Mouse (Mus musculus) mature B cell (primary cell): ENCODE measurements around the gene Ezh1.

Experiments used
- in situ Hi-C: fragments of 300-500 bp; cut with MboI; formaldehyde crosslinking; loops from 2 replicates; pipeline ENCODE4 v1.14.3; 2019

Ezh1 gene

DNA sequence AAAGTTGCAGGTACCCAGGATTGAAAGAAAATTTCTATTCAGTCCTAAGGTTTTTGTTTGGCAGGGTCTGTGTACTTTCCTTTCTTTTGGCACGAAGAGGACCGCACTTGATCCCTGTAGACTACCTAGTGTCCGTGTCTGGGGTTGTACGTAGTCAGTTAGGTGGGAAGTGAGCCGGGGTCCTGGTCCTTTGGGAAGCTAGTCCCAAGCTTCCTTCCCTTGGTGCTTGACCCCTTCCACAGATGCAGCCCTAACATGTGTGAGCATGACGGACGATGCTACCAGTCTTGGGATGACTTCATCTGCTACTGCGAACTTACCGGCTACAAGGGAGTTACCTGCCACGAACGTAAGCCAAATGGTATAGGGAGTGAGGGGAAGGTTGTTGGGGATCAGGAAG is 44.3 kb downstream of the Ezh1 start:
- in situ Hi-C loops = no loop called here

DNA sequence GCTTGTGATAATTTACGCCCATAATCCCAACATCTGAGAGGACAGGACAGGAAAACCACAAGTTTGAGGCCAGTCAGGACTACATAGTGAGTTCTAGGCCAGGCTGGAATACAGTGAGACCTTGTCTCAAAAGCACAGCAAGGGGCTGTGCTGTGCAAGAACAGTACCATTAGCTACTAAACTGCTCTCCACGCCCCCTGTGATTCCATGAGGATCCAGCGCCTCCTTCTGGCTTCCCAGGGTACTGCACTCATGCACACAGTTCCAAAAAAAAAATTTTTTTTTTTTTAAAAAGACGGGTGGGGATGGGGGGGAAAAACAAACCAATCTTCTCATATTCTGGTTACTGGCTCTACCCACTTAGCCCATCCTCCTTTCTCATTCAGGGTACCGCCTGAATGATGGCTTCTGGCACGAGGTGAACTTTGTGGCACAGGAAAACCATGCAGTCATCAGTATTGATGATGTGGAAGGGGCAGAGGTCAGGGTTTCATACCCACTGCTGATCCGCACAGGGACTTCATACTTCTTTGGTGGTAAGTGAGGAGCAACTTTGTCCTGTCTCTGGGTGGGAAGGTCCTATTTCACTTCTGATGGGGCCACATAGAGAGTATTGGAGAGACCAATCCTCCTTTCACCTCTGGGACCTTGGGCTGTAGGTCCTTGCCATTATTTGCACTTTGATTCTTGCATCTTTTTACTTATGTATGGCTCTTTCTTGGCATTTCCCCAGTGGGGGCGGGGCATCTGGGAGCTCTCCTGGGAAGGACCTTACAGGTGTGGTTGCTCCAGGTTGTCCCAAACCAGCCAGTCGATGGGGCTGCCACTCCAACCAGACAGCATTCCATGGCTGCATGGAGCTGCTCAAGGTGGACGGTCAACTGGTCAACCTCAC is 45.2 kb downstream of the Ezh1 start:
- in situ Hi-C loops = no loop called here

DNA sequence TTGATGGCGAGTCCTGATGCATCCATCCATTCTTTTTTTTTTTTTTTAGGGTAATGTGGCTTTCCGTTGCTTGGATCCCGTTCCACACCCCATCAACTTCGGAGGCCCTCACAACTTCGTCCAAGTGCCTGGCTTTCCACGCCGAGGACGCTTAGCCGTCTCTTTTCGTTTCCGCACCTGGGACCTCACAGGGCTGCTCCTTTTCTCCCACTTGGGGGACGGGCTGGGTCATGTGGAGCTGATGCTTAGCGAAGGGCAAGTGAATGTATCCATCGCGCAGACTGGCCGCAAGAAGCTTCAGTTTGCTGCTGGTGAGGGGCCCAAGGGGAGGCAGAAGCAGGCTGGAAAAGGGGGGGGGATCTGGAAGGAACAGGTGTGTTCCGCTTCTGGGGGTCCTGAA is 46.0 kb downstream of the Ezh1 start:
- in situ Hi-C loops = no loop called here

DNA sequence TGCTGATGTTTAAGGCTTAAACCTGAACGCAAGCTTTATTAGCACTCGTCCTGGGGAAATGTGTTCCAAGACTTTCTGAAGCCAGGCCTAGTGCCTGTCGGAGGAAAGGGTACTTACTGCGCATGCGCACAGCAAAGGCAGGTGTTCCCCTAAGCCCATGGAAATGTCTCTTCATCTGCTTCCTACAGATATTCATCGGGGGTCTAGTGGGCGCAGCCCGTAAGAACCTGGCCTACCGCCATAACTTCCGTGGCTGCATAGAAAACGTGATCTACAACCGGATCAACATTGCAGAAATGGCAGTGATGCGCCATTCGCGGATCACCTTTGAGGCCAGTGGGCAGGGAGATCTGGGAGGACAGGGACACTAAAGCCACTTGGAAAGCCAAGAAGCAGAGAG is 47.0 kb downstream of the Ezh1 start:
- in situ Hi-C loops = no loop called here

DNA sequence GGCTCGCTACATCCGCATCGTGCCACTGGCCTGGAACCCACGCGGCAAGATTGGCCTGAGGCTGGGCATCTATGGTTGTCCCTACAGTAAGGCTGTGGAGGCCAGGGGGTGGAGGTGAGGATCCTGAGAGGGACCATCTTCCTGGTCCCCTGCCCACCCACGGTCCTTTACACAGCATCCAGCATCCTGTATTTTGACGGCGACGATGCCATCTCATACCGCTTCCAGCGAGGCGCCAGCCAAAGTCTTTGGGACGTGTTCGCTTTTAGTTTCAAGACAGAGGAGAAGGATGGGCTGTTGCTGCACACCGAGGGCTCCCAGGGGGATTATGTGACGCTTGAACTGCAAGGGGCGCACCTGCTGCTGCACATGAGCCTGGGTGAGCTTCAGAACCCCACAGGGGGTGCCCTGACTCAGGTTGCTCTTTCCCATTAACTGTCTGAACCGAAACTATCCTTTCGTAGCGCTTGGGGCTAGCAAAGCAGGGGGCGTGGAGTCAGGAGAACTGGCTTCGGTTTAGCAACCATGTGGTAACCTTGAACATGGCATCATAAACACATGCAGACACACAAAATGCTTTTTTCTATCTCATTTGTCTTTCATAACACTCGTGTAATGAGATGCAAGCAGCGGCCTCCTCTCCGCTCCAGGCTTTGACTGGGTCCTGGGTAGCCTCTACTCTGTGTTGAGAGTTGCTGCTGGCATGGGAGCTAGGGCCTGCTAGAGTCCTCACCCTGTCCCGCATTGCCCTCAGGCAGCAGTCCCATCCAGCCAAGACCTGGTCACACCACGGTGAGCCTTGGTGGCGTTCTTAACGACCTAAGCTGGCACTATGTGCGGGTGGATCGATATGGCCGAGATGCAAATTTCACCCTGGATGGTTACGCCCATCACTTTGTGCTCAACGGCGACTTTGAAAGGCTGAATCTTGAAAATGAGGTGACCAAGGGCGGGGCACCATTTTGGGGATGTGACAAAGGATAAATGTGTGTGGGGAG is 47.9 kb downstream of the Ezh1 start:
- in situ Hi-C loops = no loop called here

DNA sequence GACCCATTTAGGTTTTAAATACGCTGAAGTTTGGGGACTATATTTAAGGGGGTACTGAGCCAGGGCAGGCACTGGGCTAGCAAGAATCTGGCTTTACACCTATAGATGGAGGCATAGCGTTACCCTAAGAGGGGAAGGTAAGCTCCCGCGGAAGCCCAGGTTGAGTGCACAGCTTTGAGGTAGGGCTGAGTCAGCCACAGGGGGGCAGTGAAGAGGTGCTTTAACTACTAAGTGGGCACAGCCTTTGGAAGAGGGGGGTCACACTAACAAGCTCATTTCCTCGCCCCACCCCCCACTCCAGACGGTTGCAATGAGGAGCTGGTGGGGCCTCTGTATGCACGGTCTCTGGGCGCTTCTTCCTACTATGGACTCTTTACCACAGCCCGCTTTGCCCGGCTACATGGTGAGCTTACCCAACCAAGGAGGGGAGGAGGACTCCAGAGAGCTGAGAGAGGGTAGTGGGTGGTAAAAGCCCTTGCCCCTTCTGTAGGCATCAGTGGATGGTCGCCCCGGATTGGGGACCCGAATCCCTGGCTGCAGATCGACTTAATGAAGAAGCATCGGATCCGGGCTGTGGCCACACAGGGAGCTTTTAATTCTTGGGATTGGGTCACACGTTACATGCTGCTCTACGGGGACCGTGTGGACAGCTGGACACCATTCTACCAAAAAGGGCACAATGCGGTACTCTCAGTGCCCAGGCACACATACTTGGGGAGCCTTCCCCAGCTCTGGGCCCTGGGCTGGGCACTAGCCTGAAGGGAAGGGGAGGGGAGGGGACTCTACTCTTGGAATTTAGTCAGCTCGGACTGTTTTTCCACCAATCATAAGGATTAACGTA is 49.1 kb downstream of the Ezh1 start:
- in situ Hi-C loops = no loop called here

DNA sequence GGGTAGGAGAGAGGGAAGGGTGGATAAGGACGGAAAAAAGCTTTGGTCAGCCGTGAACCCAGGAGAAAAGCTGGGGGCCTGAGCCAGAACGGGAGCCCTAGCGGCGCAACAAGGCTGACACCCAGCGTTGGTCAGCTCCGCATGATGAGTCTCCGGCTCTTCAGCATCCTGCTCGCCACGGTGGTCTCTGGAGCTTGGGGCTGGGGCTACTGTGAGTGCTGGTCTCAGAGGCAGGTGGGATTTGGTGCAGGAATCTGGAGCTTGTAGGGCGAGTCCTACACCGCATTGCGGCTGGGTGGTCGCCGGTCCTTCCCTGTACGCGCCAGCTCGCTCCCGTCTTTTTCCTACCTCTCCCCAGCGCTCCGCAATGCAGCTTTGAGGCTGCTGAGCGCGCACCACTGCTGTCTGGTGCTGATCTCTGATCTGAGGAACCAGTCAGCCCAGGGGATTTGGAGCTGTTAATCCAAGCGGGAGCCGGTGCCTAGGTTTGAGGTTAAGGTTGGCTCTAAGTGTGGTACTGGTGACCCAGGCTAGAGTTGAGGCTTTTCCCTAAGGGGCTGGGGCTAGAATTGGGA is 50.1 kb downstream of the Ezh1 start:
- in situ Hi-C loops = no loop called here

DNA sequence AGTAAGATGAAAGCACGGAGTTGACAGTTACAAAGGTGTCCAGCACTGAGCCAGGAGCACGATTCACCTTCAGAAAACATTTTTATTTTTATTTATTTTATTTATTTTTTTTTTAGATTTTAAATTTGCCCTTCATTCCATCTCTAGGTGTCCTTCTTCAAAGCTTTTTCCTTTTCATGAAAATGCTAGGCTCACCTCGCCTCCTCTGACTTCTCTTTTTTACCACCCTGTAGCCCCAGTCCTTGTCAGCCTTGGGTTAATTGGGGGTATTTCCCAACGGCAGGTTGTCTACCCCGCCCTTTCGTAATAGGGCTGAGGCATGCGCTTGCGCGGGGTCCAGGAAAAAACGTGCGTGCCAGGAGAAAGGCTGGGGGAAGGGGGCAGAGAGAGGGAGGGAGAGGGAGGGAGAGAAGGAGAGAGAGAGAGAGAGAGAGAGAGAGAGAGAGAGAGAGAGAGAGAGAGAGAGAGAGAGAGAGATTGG is 50.6 kb downstream of the Ezh1 start:
- in situ Hi-C loops = no loop called here

DNA sequence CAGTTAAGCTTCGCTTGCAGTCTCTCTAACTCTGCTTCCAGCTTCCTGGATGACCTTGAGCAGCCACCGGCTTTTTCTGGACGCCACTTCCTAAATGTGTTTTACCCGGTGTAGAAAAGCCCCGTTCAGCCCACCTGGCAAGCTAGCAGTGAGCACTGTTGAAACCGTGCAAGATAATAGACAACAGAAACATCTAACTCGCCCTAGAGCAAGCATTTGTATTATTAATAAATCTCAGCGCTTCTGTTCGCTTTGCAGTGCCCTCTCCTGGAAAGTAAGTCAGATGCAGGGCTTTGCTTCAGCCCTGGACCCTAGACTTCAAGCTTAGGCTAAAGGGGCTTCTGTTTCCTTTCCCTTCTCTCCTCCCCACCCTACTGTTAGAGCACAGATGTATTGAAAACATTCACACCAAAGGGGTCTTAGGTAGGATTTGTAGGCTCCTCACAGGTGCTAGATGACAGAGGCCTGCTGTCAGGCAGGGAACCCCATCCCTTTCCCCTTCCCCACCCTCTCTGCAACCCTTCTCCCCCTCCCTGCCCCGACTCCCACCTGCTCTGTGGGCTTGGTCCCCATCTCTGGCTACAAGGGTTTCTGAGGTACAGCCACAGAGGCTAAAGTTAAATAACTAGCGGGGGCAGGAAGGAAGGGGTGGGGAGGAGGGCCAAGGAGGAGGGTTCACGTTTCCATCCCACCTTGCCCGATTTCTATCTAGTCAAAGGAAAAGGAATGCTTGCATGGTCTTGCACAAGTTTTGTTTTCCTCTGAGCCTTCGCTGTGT is 51.2 kb downstream of the Ezh1 start, which contains the start of gene Ccr10:
TSS of gene Ccr10 (minus strand) at position 593 of the 778 bp plus-strand sequence.
- in situ Hi-C loops = no loop called here

DNA sequence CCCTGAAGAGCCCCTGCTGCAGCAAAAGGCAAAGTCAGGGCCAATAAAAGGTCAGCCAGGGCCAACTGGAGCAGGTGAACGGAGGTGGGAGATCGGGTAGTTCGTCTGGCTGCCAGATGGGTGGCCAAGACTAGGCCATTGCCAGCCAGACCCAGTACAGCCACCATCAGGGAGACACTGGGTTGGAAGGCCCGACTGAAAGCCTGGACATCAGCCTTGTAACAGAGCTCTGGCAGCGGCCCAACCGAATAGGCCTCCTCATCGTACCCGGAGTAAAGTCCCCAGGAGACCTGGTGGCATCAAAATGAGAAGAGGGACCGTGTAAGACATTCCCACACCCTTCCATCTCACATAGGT is 51.9 kb downstream of the Ezh1 start:
- in situ Hi-C loops = no loop called here

DNA sequence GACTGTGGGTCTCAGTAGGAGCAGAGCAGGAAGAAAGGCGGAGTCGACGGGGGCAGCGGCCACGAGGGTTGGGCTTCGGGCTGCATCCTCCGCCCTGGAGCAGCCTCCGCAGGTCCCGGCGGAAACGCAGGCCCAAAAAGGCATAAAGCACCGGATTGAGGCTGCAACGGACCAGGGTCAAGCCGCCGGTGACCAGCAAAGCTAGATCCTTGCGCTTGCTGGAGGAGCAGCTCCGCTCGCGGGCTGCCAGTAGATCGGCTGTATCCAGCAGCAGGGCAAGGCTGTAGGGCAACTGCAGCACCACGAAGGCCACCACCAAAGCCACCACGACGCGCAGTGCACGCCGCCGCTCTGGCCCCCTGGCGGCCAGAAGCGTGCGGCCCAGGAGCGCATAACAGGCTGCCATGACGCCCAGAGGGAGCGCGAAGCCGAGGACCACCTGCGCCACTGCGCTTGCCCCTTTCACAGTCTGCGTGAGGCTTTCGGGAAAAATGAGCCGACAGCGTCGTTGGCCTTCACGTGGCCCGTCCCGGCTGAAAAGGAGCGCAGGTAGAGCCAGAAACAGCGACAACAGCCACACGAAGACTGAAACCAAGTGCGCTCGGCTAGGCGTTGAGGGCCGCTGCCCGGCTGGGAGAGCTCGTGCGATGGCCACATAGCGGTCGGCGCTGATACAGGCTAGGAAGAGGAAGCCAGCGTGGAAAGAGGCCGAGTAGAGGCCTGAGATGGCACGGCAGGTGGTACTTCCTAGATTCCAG is 52.5 kb downstream of the Ezh1 start:
- in situ Hi-C loops = no loop called here

DNA sequence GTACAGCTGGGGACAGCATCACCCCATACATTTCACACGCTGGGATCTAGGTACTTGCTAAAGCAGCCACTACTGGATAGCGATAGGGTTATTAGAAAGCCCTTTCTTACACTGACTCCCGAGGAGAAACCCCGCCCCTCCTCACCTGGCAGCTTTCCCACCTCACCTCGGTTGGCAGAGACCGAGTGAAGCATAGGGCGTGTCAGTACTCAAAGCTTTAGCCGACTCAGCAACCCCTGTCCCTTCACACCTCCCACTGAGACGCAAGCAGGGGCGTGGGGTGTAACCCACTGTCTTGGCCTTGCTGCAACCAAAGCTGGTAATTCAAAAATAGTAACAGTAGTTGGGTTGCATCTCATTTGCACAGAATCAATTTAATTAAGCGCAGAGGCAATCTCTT is 53.2 kb downstream of the Ezh1 start:
- in situ Hi-C loops = no loop called here

DNA sequence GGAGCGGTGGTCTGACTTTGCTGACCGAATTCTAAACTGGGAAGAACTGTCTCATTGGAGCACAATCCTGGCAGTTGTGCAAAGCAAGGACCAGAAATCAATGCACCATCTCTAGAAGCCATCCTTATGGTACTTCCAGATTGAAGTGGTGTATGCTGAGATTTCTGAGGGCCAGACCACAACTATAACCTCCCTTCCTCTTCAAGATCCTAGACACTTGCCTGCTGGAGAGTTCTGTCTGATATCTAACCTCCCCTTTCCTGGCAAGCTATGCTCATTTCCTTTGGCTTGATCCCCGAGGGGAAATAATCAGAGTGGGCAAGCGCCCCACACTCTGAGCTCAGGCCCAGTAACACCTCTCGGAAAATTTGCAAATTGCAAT is 53.8 kb downstream of the Ezh1 start:
- in situ Hi-C loops = no loop called here

DNA sequence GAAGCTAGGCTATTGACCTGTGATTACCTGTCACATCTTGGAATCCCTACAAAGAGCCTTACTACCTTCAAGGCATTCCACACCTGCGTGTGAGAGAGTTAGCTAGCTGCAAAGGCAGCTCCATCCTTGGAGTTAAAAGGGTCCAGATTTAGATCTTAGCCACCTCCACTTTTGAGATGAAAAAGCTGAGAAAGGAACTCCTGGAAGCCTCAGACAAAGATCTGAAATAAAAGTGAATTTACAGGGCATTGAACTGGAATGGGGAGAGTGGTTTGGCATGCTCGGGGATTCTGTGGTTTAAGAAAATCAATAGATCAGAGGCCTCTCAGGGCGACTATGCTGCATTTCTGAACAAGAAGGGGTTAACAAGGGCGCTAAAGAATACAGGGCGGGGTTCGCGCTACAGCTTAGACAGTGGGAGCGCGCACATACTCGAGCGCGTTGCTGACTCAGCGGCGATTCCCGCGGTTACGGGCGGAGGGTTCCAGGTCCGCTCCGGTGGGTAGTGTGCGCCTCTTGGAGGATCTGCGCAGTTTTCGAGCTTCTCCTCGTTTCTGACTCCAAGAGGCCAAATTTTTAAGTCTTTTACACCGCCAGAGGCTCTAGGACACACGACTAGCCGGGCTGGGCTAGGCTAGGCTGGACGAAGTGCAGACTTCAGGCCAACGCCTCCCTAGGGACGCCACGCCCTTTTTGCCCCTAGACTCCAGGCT is 54.4 kb downstream of the Ezh1 start:
- in situ Hi-C loops = no loop called here

DNA sequence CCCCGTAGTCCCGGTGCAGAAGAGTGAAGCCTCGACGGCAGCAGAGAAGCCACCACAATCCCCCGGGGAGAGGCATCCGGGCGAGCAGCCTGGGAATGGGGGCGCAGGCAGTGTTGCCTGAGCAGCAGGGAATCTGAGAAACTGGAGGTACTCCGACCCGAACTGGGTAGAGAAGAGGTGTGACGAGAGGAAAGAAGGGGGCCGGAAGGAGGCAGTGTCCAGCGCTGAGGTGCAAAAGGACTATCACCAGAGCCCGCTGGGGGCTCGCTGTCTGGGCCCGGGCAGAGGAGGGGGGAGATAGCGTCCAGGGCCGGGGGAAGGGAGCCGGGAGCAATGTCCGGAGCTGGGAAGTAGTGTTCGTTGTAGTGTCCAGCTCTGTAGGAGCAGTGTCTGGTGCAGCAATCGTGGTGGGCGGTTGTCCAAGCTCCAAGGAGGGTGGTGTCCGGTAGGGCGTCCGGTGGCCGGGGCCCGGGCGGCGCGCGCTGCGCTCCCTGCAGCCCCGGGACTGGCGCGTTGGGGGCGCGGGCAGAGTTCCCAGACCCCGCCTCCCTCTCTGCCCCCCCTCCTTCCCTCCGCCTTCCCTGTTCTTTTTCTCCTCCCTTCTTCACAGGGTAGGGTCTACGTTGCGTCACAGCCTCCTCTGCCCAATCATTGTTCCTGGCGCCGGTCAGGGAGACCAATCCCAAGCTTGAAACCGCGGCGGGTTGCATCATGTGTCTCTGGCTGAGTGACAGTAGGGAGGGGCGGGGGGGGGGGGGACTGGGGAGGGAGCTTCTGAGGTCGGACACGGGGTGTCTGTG is 55.3 kb downstream of the Ezh1 start, which contains the start of gene Plekhh3:
TSS of gene Plekhh3 (minus strand) at position 541 of the 800 bp plus-strand sequence.
- in situ Hi-C loops = no loop called here

DNA sequence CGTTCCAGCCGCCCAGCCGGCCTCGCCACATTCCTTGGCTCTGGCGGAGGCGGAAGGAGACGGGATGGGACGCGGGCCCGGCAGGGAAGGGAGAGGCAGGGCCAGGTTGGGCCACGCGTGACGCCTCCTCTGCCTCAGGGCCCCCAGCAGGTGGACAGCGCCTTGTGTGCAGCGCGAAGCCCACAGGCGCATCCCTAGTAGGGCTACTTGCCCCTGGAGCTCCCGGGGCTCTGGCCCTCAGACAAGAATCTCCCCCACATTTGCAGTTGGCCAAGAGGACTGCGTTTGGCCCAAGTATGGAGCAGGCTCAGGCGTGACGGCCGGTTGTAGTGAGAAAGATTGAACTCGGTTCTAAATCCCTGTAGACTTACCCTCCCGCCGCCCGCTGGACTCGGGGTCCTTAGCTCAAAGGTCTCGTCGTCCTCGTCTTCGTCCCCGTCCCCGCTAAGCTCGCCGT is 55.9 kb downstream of the Ezh1 start, which contains the start of gene Cntnap1:
TSS of gene Cntnap1 (plus strand) at position 170 of the 457 bp plus-strand sequence.
- in situ Hi-C loops = no loop called here

DNA sequence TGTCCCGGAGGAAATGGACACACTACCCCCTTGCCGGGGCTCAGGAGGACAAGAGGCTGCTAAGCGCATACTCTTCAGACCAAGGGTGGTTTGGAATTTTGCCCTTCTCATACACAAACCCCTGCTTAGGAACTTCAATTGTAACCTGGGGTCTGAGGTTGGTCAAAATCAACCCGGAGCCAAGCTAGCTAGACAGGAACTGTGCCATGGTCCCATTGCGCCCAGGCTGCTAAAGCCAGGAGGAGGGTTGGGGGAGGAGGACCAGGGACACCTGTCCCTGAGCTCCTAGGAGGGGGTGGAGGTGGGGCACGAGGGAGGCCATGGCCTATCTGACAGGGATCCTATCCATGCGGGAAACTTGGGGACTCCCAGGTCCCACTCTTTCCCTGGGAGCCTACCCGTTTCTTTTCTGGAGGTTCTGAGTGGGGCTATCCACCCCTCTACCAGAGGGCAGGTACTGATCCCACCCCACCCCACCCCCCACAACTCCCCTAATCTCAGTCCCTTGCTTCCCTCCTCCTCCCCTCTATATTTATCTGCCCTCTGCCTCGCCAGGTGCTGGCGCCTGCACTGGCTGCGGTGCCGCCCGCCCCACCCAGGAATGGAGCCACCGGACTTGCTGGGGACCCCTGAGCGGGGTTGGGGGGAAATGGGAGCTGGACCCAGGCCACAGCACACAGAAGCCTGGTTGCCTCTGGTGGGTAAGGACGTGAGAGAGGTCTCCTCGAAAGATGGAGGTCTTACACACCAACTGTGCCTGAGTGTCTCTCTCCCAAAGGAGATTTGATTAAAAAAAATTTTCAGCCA is 56.8 kb downstream of the Ezh1 start:
- in situ Hi-C loops = no loop called here
